Mouse (Mus musculus): ENCODE results near the gene Umps.

The Umps gene

GRCm38 (mm10) chr16:33932126-33932525 lies 34.7 kb downstream of the Umps start:
- DNase-seq (ENCODE audit: inconsistent age in 2 of 2, low spot score in 1 of 2), result peak; percentile 59 to 81

GRCm38 (mm10) chr16:33931682-33932081 lies 35.2 kb downstream of the Umps start:
- no peak for DNase-seq (ENCODE audit: inconsistent age in 2 of 2, low spot score in 1 of 2)

GRCm38 (mm10) chr16:33930785-33931184 lies 36.1 kb downstream of the Umps start:
- no peak for DNase-seq (ENCODE audit: inconsistent age in 2 of 2, low spot score in 1 of 2)

GRCm38 (mm10) chr16:33928788-33929462 lies 37.9 kb downstream of the Umps start:
- peak; percentile 79 to 88 for DNase-seq (ENCODE audit: inconsistent age in 2 of 2, low spot score in 1 of 2)

- DNase-seq (ENCODE audit: inconsistent age in 2 of 2, low spot score in 1 of 2), result peak; percentile 57 to 76
These were observed 39.5 kb downstream of the Umps start for GRCm38 (mm10) chr16:33927263-33927824.

GRCm38 (mm10) chr16:33923758-33924157 lies 43.1 kb downstream of the Umps start:
- DNase-seq (ENCODE audit: inconsistent age in 2 of 2, low spot score in 1 of 2), result no peak

GRCm38 (mm10) chr16:33923001-33923316 lies 43.9 kb downstream of the Umps start:
- no peak for DNase-seq (ENCODE audit: inconsistent age in 2 of 2, low spot score in 1 of 2)

GRCm38 (mm10) chr16:33922111-33923000 lies 44.5 kb downstream of the Umps start:
- no peak for DNase-seq (ENCODE audit: inconsistent age in 2 of 2, low spot score in 1 of 2)

- no peak for DNase-seq (ENCODE audit: inconsistent age in 2 of 2, low spot score in 1 of 2)
These were observed 45.3 kb downstream of the Umps start for GRCm38 (mm10) chr16:33921514-33921913.

GRCm38 (mm10) chr16:33917926-33918325 lies 48.9 kb downstream of the Umps start:
- DNase-seq (ENCODE audit: inconsistent age in 2 of 2, low spot score in 1 of 2), result no peak

GRCm38 (mm10) chr16:33917390-33917789 lies 49.4 kb downstream of the Umps start:
- DNase-seq (ENCODE audit: inconsistent age in 2 of 2, low spot score in 1 of 2), result peak in 1 of 2 experiments; percentile 61

GRCm38 (mm10) chr16:33916473-33917251 lies 50.2 kb downstream of the Umps start:
- DNase-seq (ENCODE audit: inconsistent age in 2 of 2, low spot score in 1 of 2), result peak; percentile 93 to 97

GRCm38 (mm10) chr16:33914997-33915396 lies 51.8 kb downstream of the Umps start:
- no peak for DNase-seq (ENCODE audit: inconsistent age in 2 of 2, low spot score in 1 of 2)

- DNase-seq (ENCODE audit: inconsistent age in 2 of 2, low spot score in 1 of 2), result no peak
These were observed 58.6 kb downstream of the Umps start for GRCm38 (mm10) chr16:33908239-33908638.
